Mouse (Mus musculus) thymus, postnatal 0 days (tissue): ENCODE data around the gene Dcdc2a. TPM values are rescaled to one million over a fixed set of nuclear protein-coding genes. Genes with fewer than 3 reads are reported as not detected.

ENCODE experiments used
- DNase-seq: peaks from one replicate; pipeline ENCODE4 v3.0.0-alpha.2; 2015; ENCODE audit warnings: low spot score
- polyA plus RNA-seq: library from polyadenylated mRNA; unstranded; fragments of >200 nt; fragmentation: Nextera tagmentation; extraction: Ambion mirVana; gene quantifications from 2 replicates; pipeline ENCODE4 v1.2.1, GENCODE M21; 2015

The Dcdc2a gene
- polyA plus RNA-seq, 1 experiment from 2014 or later = 0.60 TPM

GRCm38 (mm10) chr13:25094381-25094780 is 38.6 kb downstream of the Dcdc2a start:
- no peak for DNase-seq

- no peak for DNase-seq
These were observed 41.5 kb downstream of the Dcdc2a start for GRCm38 (mm10) chr13:25097348-25097747.

GRCm38 (mm10) chr13:25098578-25098977 is 42.8 kb downstream of the Dcdc2a start:
- DNase-seq = no peak

GRCm38 (mm10) chr13:25099508-25099907 is 43.7 kb downstream of the Dcdc2a start:
- no peak for DNase-seq

- DNase-seq = no peak
These were observed 44.8 kb downstream of the Dcdc2a start for GRCm38 (mm10) chr13:25100581-25100980.

GRCm38 (mm10) chr13:25105671-25106070 is 49.9 kb downstream of the Dcdc2a start:
- no peak for DNase-seq

GRCm38 (mm10) chr13:25106740-25107139 is 50.9 kb downstream of the Dcdc2a start:
- no peak for DNase-seq

- no peak for DNase-seq
These were observed 52.5 kb downstream of the Dcdc2a start for GRCm38 (mm10) chr13:25108353-25108752.

GRCm38 (mm10) chr13:25110592-25111095 is 54.8 kb downstream of the Dcdc2a start:
- no peak for DNase-seq

GRCm38 (mm10) chr13:25115429-25115881 is 59.7 kb downstream of the Dcdc2a start:
- no peak for DNase-seq

GRCm38 (mm10) chr13:25115971-25116370 is 60.2 kb downstream of the Dcdc2a start:
- peak; percentile 46 for DNase-seq

- DNase-seq = no peak
These were observed 67.0 kb downstream of the Dcdc2a start for GRCm38 (mm10) chr13:25122740-25123335.

GRCm38 (mm10) chr13:25127216-25127615 is 71.4 kb downstream of the Dcdc2a start:
- DNase-seq = no peak

- no peak for DNase-seq
These were observed 72.0 kb downstream of the Dcdc2a start for GRCm38 (mm10) chr13:25127806-25128205.

GRCm38 (mm10) chr13:25128766-25129165 is 73.0 kb downstream of the Dcdc2a start:
- DNase-seq = peak; percentile 48

- no peak for DNase-seq
These were observed 87.3 kb downstream of the Dcdc2a start for GRCm38 (mm10) chr13:25143066-25143465.

- DNase-seq = no peak
These were observed 88.3 kb downstream of the Dcdc2a start for GRCm38 (mm10) chr13:25144093-25144492.

- no peak for DNase-seq
These were observed 90.4 kb downstream of the Dcdc2a start for GRCm38 (mm10) chr13:25146232-25146631.

GRCm38 (mm10) chr13:25150154-25150781 is 94.5 kb downstream of the Dcdc2a start:
- no peak for DNase-seq

GRCm38 (mm10) chr13:25150861-25151260 is 95.1 kb downstream of the Dcdc2a start:
- DNase-seq = no peak

- no peak for DNase-seq
These were observed 104.1 kb downstream of the Dcdc2a start for GRCm38 (mm10) chr13:25159917-25160316.

GRCm38 (mm10) chr13:25160804-25161203 is 105.0 kb downstream of the Dcdc2a start:
- DNase-seq = no peak

GRCm38 (mm10) chr13:25162594-25162993 is 106.8 kb downstream of the Dcdc2a start:
- no peak for DNase-seq
